Mouse (Mus musculus) hindbrain, postnatal 0 days (tissue): ENCODE measurements at regions not wholly inside any gene's neighbourhood (a gene's known extent, or its start where the extent isn't known, plus 50 kb on each side); places are given as distances from the start of the nearest gene placed in this dataset.
A peak's percentile ranks its signal among the peaks of the same experiment; 100 is the strongest.

Experiments
- ATAC-seq: fragments of 200-750 bp; cut with Nextera tagmentation; 2 replicates; pipeline ENCODE4 v1.8.0; 2017; ENCODE audit warnings: mild to moderate bottlenecking, moderate TSS enrichment, moderate library complexity
- DNase-seq: peaks from one replicate; pipeline ENCODE4 v3.0.0-alpha.2; 2015; ENCODE audit warnings: low spot score
- H3K27ac ChIP-seq: fragments of 300-500 bp; sonication (generic); 2 replicates; pipeline ENCODE4 v1.5.1; 2014; ENCODE audit warnings: mild to moderate bottlenecking
- H3K27me3 ChIP-seq: fragments of 300-500 bp; sonication (generic); 2 replicates; pipeline ENCODE4 v1.6.1; 2014; ENCODE audit warnings: low read length, mixed read lengths; ENCODE audit not compliant: insufficient read depth
- H3K36me3 ChIP-seq: fragments of 300-500 bp; sonication (generic); 2 replicates; pipeline ENCODE4 v1.6.1; 2014; ENCODE audit warnings: low read length, mixed read lengths; ENCODE audit not compliant: insufficient read depth
- H3K4me1 ChIP-seq: fragments of 300-500 bp; sonication (generic); 2 replicates; pipeline ENCODE4 v1.6.1; 2014; ENCODE audit warnings: antibody characterized with exemption, low read length, mixed read lengths; ENCODE audit not compliant: insufficient read depth
- H3K4me2 ChIP-seq: fragments of 300-500 bp; sonication (generic); 2 replicates; pipeline ENCODE4 v1.6.1; 2014; ENCODE audit warnings: low read depth, mild to moderate bottlenecking, low read length, moderate library complexity, mixed read lengths
- H3K4me3 ChIP-seq: fragments of 300-500 bp; sonication (generic); 2 replicates; pipeline ENCODE4 v1.5.1; 2014; ENCODE audit warnings: low read length
- H3K9ac ChIP-seq: fragments of 300-500 bp; sonication (generic); replicated peaks from 2 replicates; pipeline ENCODE4 v1.6.1; 2014; ENCODE audit warnings: mild to moderate bottlenecking, low read length, moderate library complexity, mixed read lengths
- H3K9me3 ChIP-seq: fragments of 300-500 bp; sonication (generic); 2 replicates; pipeline ENCODE4 v1.6.1; 2016; ENCODE audit warnings: low read length, mixed read lengths
- CTCF ChIP-seq: IDR thresholded peaks from 2 replicates; pipeline ENCODE4 v1.5.1; 2016; ENCODE audit warnings: antibody characterized with exemption, control low read depth, low read depth
- WGBS: fragments of 180-500 bp; shearing (Covaris S2); extraction: QIAGEN DNeasy Blood & Tissue Kit; methylation state at CpG from one replicate; pipeline ENCODE4 v1.1.7; 2014; 5-methylcytosine and 5-hydroxymethylcytosine counted together

DNA sequence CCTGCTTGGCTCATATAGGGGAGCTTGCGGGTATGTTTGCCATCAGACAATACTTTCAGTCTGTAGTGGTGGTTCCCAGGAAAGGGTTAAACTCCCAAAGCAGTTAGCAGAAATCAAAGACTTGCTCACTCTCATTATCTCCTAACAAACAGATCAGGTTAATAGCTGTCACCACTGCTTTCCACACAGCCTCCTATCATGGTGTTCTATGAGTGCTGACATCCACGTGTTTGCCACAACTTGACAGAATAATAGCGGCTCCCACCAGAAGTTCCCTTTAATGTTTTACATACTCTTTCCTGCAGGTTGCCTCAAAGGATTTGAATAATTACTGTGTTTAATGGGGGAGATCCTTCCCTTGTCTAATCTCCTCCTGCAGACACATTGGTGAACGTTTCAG lies 97.5 kb upstream of the Card11 start:
- no peak for DNase-seq
- Histone ChIP-seq H3K36me3 (no peaks in the 10 kb centered on the region), H3K4me3 (no peak overlapping the region), H3K9me3 (no peaks in the 10 kb centered on the region), H3K27ac (no peak overlapping the region), H3K4me2 (no peak overlapping the region), H3K4me1 (no peaks in the 10 kb centered on the region), H3K27me3 (no peaks in the 10 kb centered on the region), H3K9ac (no peak overlapping the region)
- 68% methylated on average over 4 of the region's 4 CpGs for WGBS
- no peak for TF ChIP-seq CTCF
- no peak for ATAC-seq

DNA sequence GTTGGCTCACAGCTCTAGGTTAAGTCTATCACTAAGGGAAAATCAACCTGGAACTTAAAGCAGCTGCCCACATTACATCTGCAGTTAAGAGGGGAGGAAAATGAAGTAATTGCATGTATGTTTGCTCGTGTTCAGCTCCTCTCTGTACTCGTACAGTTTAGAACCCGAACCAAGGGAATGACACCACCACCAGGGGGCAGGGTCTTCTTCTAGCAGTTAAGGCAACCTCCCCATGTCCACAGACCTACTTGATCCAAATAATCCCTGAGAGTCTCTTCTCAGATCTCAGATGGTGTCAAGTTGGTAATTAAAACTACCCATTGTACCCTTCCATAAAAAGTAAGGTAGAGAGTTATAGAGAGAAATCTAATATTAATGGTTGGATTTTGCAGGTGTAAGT lies 111.3 kb upstream of the Card11 start:
- H3K36me3 ChIP-seq: no peaks in the 10 kb centered on the region
- H3K9ac ChIP-seq: no peak overlapping the region
- no peak overlapping the region for H3K4me3 ChIP-seq
- WGBS: 94% methylated on average over 3 of the region's 3 CpGs
- no peaks in the 10 kb centered on the region for H3K4me1 ChIP-seq
- ATAC-seq: no peak
- no peak overlapping the region for H3K4me2 ChIP-seq
- no peaks in the 10 kb centered on the region for H3K27me3 ChIP-seq
- TF ChIP-seq CTCF: peak; percentile 28; the same call in 1 of the 2 replicates
- no peak for DNase-seq
- no peak overlapping the region for H3K27ac ChIP-seq
- no peaks in the 10 kb centered on the region for H3K9me3 ChIP-seq

DNA sequence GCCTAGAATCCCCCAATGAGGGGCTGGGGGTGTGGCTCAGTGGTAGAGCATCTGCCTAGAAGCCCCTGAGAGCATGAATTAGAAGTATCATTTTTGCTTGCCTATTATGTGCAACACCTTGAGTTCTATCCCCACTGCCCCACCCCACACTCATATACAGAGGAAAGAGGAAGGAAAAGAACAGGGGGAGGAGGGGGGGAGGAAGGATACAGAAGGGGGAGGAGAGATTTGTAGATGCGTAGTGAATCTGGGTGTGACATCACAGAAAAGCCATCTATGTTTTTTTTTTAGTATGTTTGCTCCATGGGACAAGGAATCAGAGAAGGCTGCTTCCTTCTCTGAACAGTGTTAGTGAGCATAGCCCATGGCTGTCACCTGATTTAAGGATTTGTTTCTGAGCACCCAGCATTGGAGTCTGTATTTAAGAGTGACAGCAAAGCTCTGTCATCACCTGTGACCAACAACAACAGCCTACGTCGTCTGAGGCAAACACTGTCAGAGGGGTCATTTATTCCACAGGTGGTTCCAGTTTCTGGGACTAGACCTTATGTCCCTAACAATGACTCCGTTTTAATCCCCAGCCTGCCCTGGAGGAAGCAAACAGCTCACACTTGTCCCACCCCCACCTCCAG lies 115.0 kb upstream of the Card11 start:
- H3K27me3 ChIP-seq: no peaks in the 10 kb centered on the region
- H3K27ac ChIP-seq: no peak overlapping the region
- 72% methylated on average over 4 of the region's 4 CpGs for WGBS
- no peak overlapping the region for H3K4me2 ChIP-seq
- H3K9ac ChIP-seq: no peak overlapping the region
- no peak overlapping the region for H3K4me3 ChIP-seq
- DNase-seq (no peak), ATAC-seq (no peak)
- no peak for TF ChIP-seq CTCF
- H3K9me3 ChIP-seq: no peaks in the 10 kb centered on the region
- H3K36me3 ChIP-seq: no peaks in the 10 kb centered on the region
- no peaks in the 10 kb centered on the region for H3K4me1 ChIP-seq

DNA sequence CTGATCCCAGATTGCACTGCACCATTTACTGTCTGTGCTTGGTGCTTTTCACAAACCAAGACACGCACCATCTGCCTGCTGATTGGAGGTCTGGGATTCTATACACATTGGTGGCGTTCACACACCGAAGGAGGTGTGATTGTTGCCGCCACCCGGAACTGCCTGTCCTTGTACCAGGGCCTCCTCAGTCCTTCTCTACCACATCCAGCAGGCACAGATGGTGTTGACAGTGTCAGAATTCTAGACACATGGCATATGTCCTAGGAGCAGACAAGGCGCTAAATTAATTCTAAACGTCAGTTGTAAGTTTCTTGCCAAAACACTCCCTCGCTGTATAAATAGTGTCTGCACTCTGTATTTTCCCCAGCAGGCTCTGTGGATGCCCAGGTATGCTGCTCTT lies 115.6 kb upstream of the Card11 start:
- Histone ChIP-seq H3K9ac (no peak overlapping the region), H3K4me1 (no peaks in the 10 kb centered on the region), H3K4me3 (no peak overlapping the region), H3K27me3 (no peaks in the 10 kb centered on the region), H3K27ac (no peak overlapping the region), H3K9me3 (no peaks in the 10 kb centered on the region), H3K36me3 (no peaks in the 10 kb centered on the region), H3K4me2 (no peak overlapping the region)
- ATAC-seq: 0 out of 2 replicates have a peak, but pooled peaks have one; percentile 10
- DNase-seq: peak; percentile 52
- TF ChIP-seq CTCF: no peak
- WGBS: 47% methylated on average over 8 of the region's 8 CpGs

- no peak for TF ChIP-seq CTCF
- WGBS: 78% methylated on average over 7 of the region's 7 CpGs
- no peaks in the 10 kb centered on the region for H3K27me3 ChIP-seq
- H3K4me2 ChIP-seq: no peak overlapping the region
- no peak overlapping the region for H3K9ac ChIP-seq
- DNase-seq: no peak
- no peak for ATAC-seq
- H3K36me3 ChIP-seq: no peaks in the 10 kb centered on the region
- no peaks in the 10 kb centered on the region for H3K9me3 ChIP-seq
- no peak overlapping the region for H3K27ac ChIP-seq
- H3K4me1 ChIP-seq: no peaks in the 10 kb centered on the region
- H3K4me3 ChIP-seq: no peak overlapping the region
These were observed 115.4 kb upstream of the Sdk1 start for GRCm38 (mm10) chr5:141125870-141126269.

DNA sequence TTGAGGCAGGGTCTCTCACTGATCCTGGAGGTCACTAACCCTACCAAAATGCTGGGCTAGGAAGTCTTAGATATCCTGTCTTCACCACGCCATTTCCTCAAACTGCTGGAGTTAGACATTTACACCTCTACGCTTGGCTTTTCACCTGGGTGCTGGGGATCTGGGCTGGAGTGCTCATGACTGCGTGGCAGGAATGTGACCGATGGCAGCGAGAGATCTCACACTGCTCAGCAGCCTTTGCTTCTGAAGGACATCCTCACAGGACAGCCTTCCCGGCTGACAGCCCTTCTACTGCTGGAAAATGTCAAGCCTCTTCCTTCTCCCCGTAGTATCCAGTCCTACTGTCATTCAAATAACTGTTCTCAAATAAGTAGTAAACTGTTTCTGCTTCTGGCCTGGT lies 114.8 kb upstream of the Sdk1 start:
- no peak for ATAC-seq
- Histone ChIP-seq H3K9ac (no peak overlapping the region), H3K4me3 (no peak overlapping the region), H3K4me2 (no peak overlapping the region), H3K27me3 (no peaks in the 10 kb centered on the region), H3K9me3 (no peaks in the 10 kb centered on the region), H3K27ac (no peak overlapping the region), H3K4me1 (no peaks in the 10 kb centered on the region), H3K36me3 (no peaks in the 10 kb centered on the region)
- no peak for DNase-seq
- no peak for TF ChIP-seq CTCF
- WGBS: 91% methylated on average over 7 of the region's 7 CpGs

GRCm38 (mm10) chr5:141131036-141131435 lies 110.3 kb upstream of the Sdk1 start:
- Histone ChIP-seq H3K27ac (no peak overlapping the region), H3K4me1 (no peaks in the 10 kb centered on the region), H3K9me3 (no peaks in the 10 kb centered on the region), H3K9ac (no peak overlapping the region), H3K4me3 (no peak overlapping the region), H3K27me3 (no peaks in the 10 kb centered on the region), H3K4me2 (no peak overlapping the region), H3K36me3 (no peaks in the 10 kb centered on the region)
- ATAC-seq (no peak), DNase-seq (no peak)
- 100% methylated on average over 1 of the region's 1 CpGs for WGBS
- TF ChIP-seq CTCF: no peak
